Mouse (Mus musculus) ES-Bruce4 (cell line): Measurements from ENCODE around the gene Cnksr1.

Experiments used
- CTCF ChIP-seq: IDR thresholded peaks from one replicate; pipeline ENCODE4 v1.8.1; 2011; ENCODE audit warnings: low read depth, low read length
- EP300 ChIP-seq: IDR thresholded peaks from 2 replicates; pipeline ENCODE4 v1.6.1; 2011; ENCODE audit warnings: low read depth, low read length; ENCODE audit not compliant: insufficient read depth
- POLR2A ChIP-seq: IDR thresholded peaks from one replicate; pipeline ENCODE4 v1.8.1; 2011; ENCODE audit warnings: low read length; ENCODE audit not compliant: insufficient read depth

DNA sequence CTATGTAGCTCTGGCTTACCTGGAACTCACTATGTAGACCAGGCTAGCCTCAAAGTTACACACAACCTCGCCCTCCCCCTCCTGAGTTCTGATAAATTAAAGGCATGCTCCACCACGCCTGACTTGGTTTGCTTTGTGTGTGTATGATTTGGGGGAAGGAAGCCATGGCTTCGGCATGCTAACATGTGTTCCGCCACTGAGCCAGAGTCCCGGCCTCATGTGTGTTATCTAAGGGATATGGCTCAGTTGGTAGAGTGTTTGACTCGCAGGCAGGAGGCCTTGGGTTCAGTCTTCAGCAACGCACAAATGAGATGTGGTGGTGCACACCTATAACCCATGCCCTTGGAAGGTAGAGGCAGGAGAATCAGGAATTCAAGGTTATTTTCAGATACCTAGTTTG lies 33.8 kb upstream of the Cnksr1 start:
- TF ChIP-seq EP300 (no peak), CTCF (no peak), POLR2A (no peak)
